Mouse (Mus musculus) MEL (cell line): ENCODE data around the gene Rpp14. TPM values are rescaled to one million over a fixed set of nuclear protein-coding genes. Genes with fewer than 3 reads are reported as not detected.

Source experiments
- DNase-seq: peaks from one replicate; pipeline ENCODE4 v3.0.0; 2011; ENCODE audit warnings: low read depth, low spot score
- H3K27ac ChIP-seq: 2 replicates; pipeline ENCODE4 v1.5.1; 2012; ENCODE audit warnings: low read depth, mild to moderate bottlenecking, control low read depth, low read length, moderate library complexity; ENCODE audit not compliant: control insufficient read depth
- H3K27me3 ChIP-seq, 2 experiments: fragments of 150-350 bp in 1 of 2; sonication (generic) in 1 of 2; 2 replicates each; pipeline ENCODE4 v1.6.1; 2012; ENCODE audit warnings: low read length in 2 of 2, mild to moderate bottlenecking in 2 of 2, improper control_type of control experiment in 1 of 2, moderate library complexity in 1 of 2; ENCODE audit not compliant: insufficient read depth in 2 of 2, control insufficient read depth in 1 of 2
- H3K36me3 ChIP-seq, 2 experiments: 2 replicates each; pipeline ENCODE4 v1.6.1; 2012 to 2014; ENCODE audit warnings: low read length in 2 of 2, improper control_type of control experiment in 1 of 2, inconsistent platforms in 1 of 2, mild to moderate bottlenecking in 1 of 2; ENCODE audit not compliant: insufficient read depth in 2 of 2, control insufficient read depth in 1 of 2
- H3K4me1 ChIP-seq, 2 experiments: fragments of 150-350 bp in 1 of 2; sonication (generic) in 1 of 2; 2 replicates each; pipeline ENCODE4 v1.6.1; 2012; ENCODE audit warnings: low read length in 2 of 2, improper control_type of control experiment in 1 of 2, mild to moderate bottlenecking in 1 of 2; ENCODE audit not compliant: insufficient read depth in 2 of 2, control insufficient read depth in 1 of 2
- H3K4me3 ChIP-seq, 2 experiments: fragments of 150-350 bp in 1 of 2; sonication (generic) in 1 of 2; 2 replicates each; pipeline ENCODE4 v1.5.1; 2012; ENCODE audit warnings: low read depth in 2 of 2, low read length in 2 of 2, mild to moderate bottlenecking in 2 of 2, moderate library complexity in 2 of 2, control low read depth in 1 of 2, improper control_type of control experiment in 1 of 2; ENCODE audit not compliant: control insufficient read depth in 1 of 2, insufficient read depth in 1 of 2
- H3K79me2 ChIP-seq: 2 replicates; pipeline ENCODE4 v1.6.1; 2012; ENCODE audit warnings: mild to moderate bottlenecking, low read length, moderate library complexity; ENCODE audit not compliant: control insufficient read depth, poor library complexity, insufficient read depth
- H3K9ac ChIP-seq: 2 replicates; pipeline ENCODE4 v1.6.1; 2012; ENCODE audit warnings: low read depth, mild to moderate bottlenecking, control low read depth, low read length, moderate library complexity; ENCODE audit not compliant: control insufficient read depth, poor library complexity, severe bottlenecking
- H3K9me3 ChIP-seq: fragments of 150-350 bp; sonication (generic); replicated peaks from 2 replicates; pipeline ENCODE4 v1.6.1; 2012; ENCODE audit warnings: mild to moderate bottlenecking, low read length, improper control_type of control experiment, moderate library complexity; ENCODE audit not compliant: insufficient read depth
- CHD1 ChIP-seq: IDR thresholded peaks from 2 replicates; pipeline ENCODE4 v1.6.1; 2012; ENCODE audit warnings: low read depth, mild to moderate bottlenecking, inconsistent platforms, low read length, improper control_type of control experiment
- E2F4 ChIP-seq: IDR thresholded peaks from 2 replicates; pipeline ENCODE4 v1.6.1; 2011; ENCODE audit warnings: low read depth, low read length, improper control_type of control experiment, borderline replicate concordance
- EP300 ChIP-seq, 2 experiments: IDR thresholded peaks; 2 replicates each; pipeline ENCODE4 v1.6.1; 2011; ENCODE audit warnings: improper control_type of control experiment in 2 of 2, low read length in 2 of 2, low read depth in 1 of 2, mild to moderate bottlenecking in 1 of 2
- ETS1 ChIP-seq: IDR thresholded peaks from 2 replicates; pipeline ENCODE4 v1.6.1; 2012; ENCODE audit warnings: low read depth, mild to moderate bottlenecking, inconsistent platforms, low read length, improper control_type of control experiment, moderate library complexity
- GABPA ChIP-seq: IDR thresholded peaks from 2 replicates; pipeline ENCODE4 v1.6.1; 2012; ENCODE audit warnings: low read depth, mild to moderate bottlenecking, inconsistent platforms, low read length, improper control_type of control experiment, moderate library complexity
- GATA1 ChIP-seq: IDR thresholded peaks from 2 replicates; pipeline ENCODE4 v1.6.1; 2011; ENCODE audit warnings: low read depth, low read length, improper control_type of control experiment
- MEF2A ChIP-seq: IDR thresholded peaks from 2 replicates; pipeline ENCODE4 v1.6.1; 2014; ENCODE audit warnings: low read depth, mild to moderate bottlenecking, inconsistent platforms, low read length, improper control_type of control experiment; ENCODE audit not compliant: poor library complexity, insufficient replicate concordance, severe bottlenecking; ENCODE audit errors: extremely low read depth
- MXI1 ChIP-seq: IDR thresholded peaks from 2 replicates; pipeline ENCODE4 v1.6.1; 2011; ENCODE audit warnings: mild to moderate bottlenecking, low read depth, low read length, improper control_type of control experiment
- MYB ChIP-seq: IDR thresholded peaks from 2 replicates; pipeline ENCODE4 v1.6.1; 2011; ENCODE audit warnings: mild to moderate bottlenecking, low read depth, low read length, improper control_type of control experiment
- MYC ChIP-seq: IDR thresholded peaks from 2 replicates; pipeline ENCODE4 v1.6.1; 2011; ENCODE audit warnings: low read depth, mild to moderate bottlenecking, low read length, improper control_type of control experiment, moderate library complexity
- NELFE ChIP-seq: IDR thresholded peaks from 2 replicates; pipeline ENCODE4 v1.6.1; 2011; ENCODE audit warnings: low read depth, low read length, improper control_type of control experiment
- NRF1 ChIP-seq: IDR thresholded peaks from 2 replicates; pipeline ENCODE4 v1.6.1; 2014; ENCODE audit warnings: low read depth, mild to moderate bottlenecking, inconsistent platforms, low read length, improper control_type of control experiment, moderate library complexity; ENCODE audit not compliant: poor library complexity, insufficient read depth, severe bottlenecking
- POLR2AphosphoS2 ChIP-seq: IDR thresholded peaks from 2 replicates; pipeline ENCODE4 v1.6.1; 2011; ENCODE audit warnings: low read length, improper control_type of control experiment
- RCOR1 ChIP-seq: IDR thresholded peaks from 2 replicates; pipeline ENCODE4 v1.6.1; 2012; ENCODE audit warnings: low read depth, mild to moderate bottlenecking, inconsistent platforms, low read length, improper control_type of control experiment
- SMC3 ChIP-seq: IDR thresholded peaks from 2 replicates; pipeline ENCODE4 v1.6.1; 2011; ENCODE audit warnings: low read depth, low read length, improper control_type of control experiment
- TCF12 ChIP-seq: IDR thresholded peaks from 2 replicates; pipeline ENCODE4 v1.6.1; 2014; ENCODE audit warnings: low read depth, mild to moderate bottlenecking, inconsistent platforms, low read length, improper control_type of control experiment, moderate library complexity
- UBTF ChIP-seq: IDR thresholded peaks from 2 replicates; pipeline ENCODE4 v1.6.1; 2012; ENCODE audit warnings: low read depth, mild to moderate bottlenecking, inconsistent platforms, low read length, improper control_type of control experiment, moderate library complexity, borderline replicate concordance; ENCODE audit not compliant: insufficient read depth
- USF1 ChIP-seq: IDR thresholded peaks from 2 replicates; pipeline ENCODE4 v1.6.1; 2014; ENCODE audit warnings: low read depth, mild to moderate bottlenecking, inconsistent platforms, low read length, improper control_type of control experiment, moderate library complexity
- USF2 ChIP-seq, 2 experiments: IDR thresholded peaks; 2 replicates each; pipeline ENCODE4 v1.6.1; 2011 to 2012; ENCODE audit warnings: improper control_type of control experiment in 2 of 2, low read length in 2 of 2, borderline replicate concordance in 1 of 2, inconsistent platforms in 1 of 2, low read depth in 1 of 2, mild to moderate bottlenecking in 1 of 2; ENCODE audit not compliant: insufficient read depth in 1 of 2
- ZC3H11A ChIP-seq: IDR thresholded peaks from 2 replicates; pipeline ENCODE4 v1.6.1; 2012; ENCODE audit warnings: low read depth, mild to moderate bottlenecking, inconsistent platforms, low read length, improper control_type of control experiment
- ZNF384 ChIP-seq: IDR thresholded peaks from 2 replicates; pipeline ENCODE4 v1.6.1; 2012; ENCODE audit warnings: low read depth, mild to moderate bottlenecking, inconsistent platforms, low read length, improper control_type of control experiment
- polyA plus RNA-seq, 2 experiments: library from polyadenylated mRNA; stranded (reverse) in 1 of 2; unstranded in 1 of 2; fragments of >175 nt in 1 of 2; fragments of >200 nt in 1 of 2; gene quantifications; 2 replicates each; pipeline versions ENCODE4 v1.2.1 to v1.2.4; 2012; ENCODE audit warnings: low replicate concordance in 2 of 2, low read depth in 1 of 2; ENCODE audit not compliant: insufficient read length in 2 of 2, insufficient read depth in 1 of 2, missing spikeins in 1 of 2
- total RNA-seq: library from RNA; depleted of rRNA; stranded (reverse); fragments of 300-350 nt; gene quantifications from 2 replicates; pipeline ENCODE4 v1.2.3, GENCODE M21; 2012

The Rpp14 gene
- total and polyA plus RNA-seq, 3 experiments, result 41.2 to 45.5 TPM; not detected in 1

DNA sequence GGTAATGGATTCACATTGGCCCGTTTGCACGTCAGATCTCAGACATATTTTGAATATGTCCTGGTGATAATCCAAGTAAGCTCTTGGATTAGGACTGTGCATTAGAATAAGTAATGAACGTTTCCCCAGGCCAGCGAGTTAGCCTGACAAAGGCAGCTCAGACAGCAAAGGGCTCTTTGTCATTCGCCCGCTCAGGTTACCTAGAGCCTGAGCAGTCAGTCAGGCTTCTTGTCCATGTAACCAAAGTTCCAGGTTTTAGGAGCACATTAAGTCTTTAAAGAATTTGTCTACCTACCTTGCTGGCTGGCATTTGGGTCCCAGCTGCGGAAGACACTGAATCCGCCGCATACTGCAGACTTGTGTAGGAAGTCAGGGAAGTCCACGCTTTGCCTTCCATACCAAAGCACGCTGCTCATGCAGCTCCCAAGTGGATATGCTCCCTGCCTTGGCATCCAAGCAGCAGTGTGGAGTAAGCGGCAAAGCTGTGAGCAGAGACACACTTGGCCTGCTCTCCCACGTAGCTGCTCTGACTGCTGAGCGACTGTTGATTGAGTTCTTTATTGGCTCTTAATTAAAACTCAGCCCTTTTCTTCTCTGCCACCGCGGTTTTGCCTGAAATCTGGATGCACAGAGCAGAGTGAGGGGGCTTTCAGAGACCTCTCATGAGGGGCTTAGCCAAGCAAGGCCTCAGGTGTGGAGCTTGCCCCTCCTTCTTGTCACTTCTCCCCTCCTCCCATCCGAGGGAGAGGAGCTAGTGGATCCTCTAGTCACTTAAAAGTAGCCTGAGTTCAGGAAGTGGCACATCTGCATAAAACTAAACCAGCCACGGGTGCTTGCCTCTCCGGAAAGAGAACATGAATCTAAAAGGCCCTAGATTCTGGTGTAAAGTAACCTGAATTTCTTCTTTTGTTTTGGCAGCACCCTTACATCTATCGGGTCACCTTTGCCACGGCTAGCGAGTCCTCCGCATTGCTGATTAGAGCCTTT lies 59.9 kb downstream of the Rpp14 start:
- H3K79me2 ChIP-seq, result no peaks in the 10 kb centered on the region
- no peaks in the 10 kb centered on the region for H3K9me3 ChIP-seq
- peaks cover 0 to 3% of the 10 kb centered on the region in 2 experiments; a peak in 1 of 4 replicates for H3K4me1 ChIP-seq
- H3K4me3 ChIP-seq, result no peak overlapping the region
- H3K27me3 ChIP-seq, result no peaks in the 10 kb centered on the region
- no peak overlapping the region for H3K9ac ChIP-seq
- TF ChIP-seq MYC, result no peak
- no peak for TF ChIP-seq GABPA
- no peak for TF ChIP-seq EP300 (IDR thresholded peaks at IDR 0.05; ENCODE audit: low read depth in 1 of 2, low read length in 2 of 2)
- no peak for TF ChIP-seq GATA1
- no peak for TF ChIP-seq CHD1
- TF ChIP-seq USF2 (IDR thresholded peaks at IDR 0.05; ENCODE audit: borderline replicate concordance in 1 of 2, insufficient read depth in 1 of 2, low read depth in 1 of 2, low read length in 2 of 2), result no peak
- TF ChIP-seq MXI1, result no peak
- TF ChIP-seq MYB, result no peak
- no peak for TF ChIP-seq TCF12
- no peak for TF ChIP-seq ETS1
- TF ChIP-seq RCOR1, result no peak
- no peak for TF ChIP-seq NRF1
- no peak for TF ChIP-seq SMC3
- no peak for TF ChIP-seq ZC3H11A
- no peak for TF ChIP-seq UBTF
- no peak for TF ChIP-seq POLR2AphosphoS2
- TF ChIP-seq ZNF384, result no peak
- no peak for DNase-seq
- peaks cover 0 to 8% of the 10 kb centered on the region in 2 experiments for H3K36me3 ChIP-seq
- no peak overlapping the region for H3K27ac ChIP-seq

DNA sequence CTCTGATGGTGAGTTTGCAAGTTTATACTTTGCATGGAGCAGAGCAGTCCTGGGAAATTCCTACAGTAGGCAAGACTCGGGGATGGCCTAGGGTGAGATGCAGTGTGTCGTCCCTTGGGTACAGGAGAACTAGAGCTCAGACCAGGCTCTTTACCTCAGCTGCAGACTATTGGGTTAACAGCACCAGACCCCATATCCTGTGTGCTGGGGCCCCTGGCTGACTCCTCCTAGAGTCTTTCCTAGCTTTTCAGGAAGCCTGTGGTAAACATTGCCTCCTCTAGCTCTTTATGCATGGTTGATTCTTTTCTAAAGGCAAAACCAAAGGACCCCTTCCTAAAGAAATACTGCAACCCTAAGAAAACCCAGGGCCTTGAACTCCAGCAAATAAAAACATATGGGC lies 61.0 kb downstream of the Rpp14 start:
- Histone ChIP-seq H3K79me2 (no peaks in the 10 kb centered on the region), H3K9me3 (no peaks in the 10 kb centered on the region), H3K9ac (no peak overlapping the region), H3K27ac (no peak overlapping the region), H3K4me3 (no peak overlapping the region), H3K36me3 (peaks cover 0 to 8% of the 10 kb centered on the region in 2 experiments), H3K4me1 (peaks cover 0 to 3% of the 10 kb centered on the region in 2 experiments; a peak in 1 of 4 replicates), H3K27me3 (no peaks in the 10 kb centered on the region)
- no peak for TF ChIP-seq POLR2AphosphoS2
- TF ChIP-seq MEF2A, result no peak
- TF ChIP-seq E2F4, result no peak
- no peak for TF ChIP-seq NELFE
- TF ChIP-seq GATA1, result no peak
- TF ChIP-seq RCOR1, result no peak
- TF ChIP-seq MXI1, result no peak
- TF ChIP-seq UBTF, result no peak
- no peak for TF ChIP-seq USF1
- no peak for TF ChIP-seq ZC3H11A
- no peak for DNase-seq
